Mouse (Mus musculus) left cerebral cortex, postnatal 25 days (tissue): ENCODE measurements around the gene Xrcc4. TPM values are rescaled to one million over a fixed set of nuclear protein-coding genes. Genes with fewer than 3 reads are reported as not detected.
"Not testable (repeated sequence)": the region's sequence is repeated elsewhere in the genome, so short reads cannot be mapped to it uniquely, and the experiment has no call there.

Source experiments
- DNase-seq, 2 experiments: peaks; one replicate each; pipeline ENCODE4 v3.0.0; 2022; ENCODE audit warnings: low spot score in 2 of 2, mixed read lengths in 1 of 2
- intact Hi-C: fragments of 180-260 bp; cut with DNase I; formaldehyde crosslinking; loops from one replicate; pipeline ENCODE4 v1.15.1; 2025
- total RNA-seq, 2 experiments: library from RNA; stranded (reverse); gene quantifications; 2 replicates each; pipeline ENCODE4 v1.2.3; 2021

Gene Xrcc4
- total RNA-seq, 2 experiments from 2014 or later, result 14.1 to 15.0 TPM

DNA sequence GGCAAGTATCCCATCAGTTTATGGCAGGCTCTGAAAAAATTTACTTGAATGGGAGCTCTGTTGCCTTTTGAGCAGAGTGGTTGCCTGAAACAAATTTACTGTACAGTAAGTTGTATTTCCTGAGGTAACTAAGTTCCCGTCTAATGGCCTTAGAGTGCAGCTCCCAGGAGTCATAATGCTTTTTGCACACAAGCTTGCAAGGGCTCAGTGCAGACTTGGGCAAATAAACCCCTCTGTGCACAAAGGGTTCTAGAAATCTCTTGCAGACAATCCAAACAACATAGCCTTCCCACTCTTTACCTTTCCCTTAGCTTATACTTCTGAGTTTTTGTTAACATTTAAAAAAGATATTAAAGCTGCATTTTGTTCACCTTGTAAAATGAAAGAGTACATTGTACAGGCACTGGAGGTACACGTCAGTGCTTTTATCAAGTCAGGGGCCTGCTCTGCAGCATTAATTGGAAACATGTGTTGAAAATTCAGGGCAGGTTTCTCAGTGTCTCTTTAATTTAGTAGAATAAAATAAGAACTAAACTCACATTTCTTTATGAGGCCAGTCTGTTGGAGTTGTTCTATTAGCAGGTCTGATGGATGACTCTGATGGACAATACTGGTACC lies 256.2 kb downstream of the Xrcc4 start:
- intact Hi-C loops, result no loop called here
- DNase-seq, result no peak

DNA sequence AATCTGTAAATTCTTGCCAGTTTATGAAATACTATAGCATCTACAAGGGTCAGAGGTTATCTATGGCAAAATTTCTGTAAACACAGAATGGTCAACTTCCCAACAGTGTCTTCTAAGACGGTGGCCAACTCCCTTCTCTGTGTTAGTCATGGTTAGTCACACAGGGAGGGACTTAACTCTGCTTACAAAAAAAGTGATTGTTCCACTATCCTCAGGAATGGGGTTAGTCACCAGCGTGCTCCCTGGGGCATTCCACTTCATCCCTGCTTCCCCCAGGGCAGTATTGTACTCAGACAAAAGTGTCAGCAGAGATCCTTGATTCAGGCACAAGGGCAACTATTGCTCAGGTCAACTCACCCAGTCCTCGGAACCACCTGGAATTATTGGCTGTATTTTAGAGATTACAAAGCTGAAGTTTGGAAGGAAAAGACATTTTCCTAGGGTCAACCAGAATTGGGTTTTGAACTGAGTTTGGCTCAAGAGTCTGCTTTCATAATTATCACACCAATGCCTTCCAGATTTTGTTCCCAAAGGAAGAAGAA lies 260.9 kb downstream of the Xrcc4 start:
- intact Hi-C loops, result no loop called here
- DNase-seq, result no peak

DNA sequence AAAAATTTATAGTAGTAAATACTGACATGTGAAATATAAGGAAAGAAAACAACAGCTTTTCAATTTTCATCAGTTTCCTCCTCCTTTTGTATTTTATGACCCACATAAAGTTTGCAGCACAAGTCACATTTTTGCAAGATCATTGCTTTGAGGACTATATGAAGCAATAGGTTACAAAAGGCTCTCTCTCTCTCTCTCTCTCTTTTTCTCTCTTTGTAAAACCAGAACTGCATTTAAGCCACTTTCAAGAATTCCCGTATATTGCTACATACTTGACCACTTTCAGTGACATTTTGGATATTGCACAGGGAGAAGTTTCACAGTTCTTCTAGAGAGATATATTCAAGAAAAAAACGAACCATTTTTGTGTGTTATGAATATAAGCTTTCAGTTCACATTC lies 261.6 kb downstream of the Xrcc4 start:
- DNase-seq, result no peak
- intact Hi-C loops, result no loop called here

DNA sequence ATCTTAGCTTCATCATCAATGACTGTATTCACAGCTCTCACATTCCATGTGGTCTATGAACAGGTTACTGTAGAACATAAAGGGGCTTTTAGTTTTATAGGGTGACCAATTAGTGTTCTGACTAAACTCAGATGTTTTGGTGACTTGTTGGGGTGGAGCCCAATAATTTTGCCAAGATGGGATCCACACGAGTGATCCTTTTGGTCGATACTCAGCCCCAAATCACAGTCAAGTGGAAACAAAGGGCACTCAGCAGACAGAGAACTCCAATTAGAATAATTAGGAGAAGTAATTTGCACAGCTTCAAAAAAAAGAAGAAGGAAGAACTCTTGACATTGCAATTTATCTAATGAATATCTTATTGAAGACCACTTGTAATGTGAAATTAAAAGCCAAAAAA lies 274.9 kb downstream of the Xrcc4 start:
- DNase-seq, result no peak
- intact Hi-C loops, result no loop called here

DNA sequence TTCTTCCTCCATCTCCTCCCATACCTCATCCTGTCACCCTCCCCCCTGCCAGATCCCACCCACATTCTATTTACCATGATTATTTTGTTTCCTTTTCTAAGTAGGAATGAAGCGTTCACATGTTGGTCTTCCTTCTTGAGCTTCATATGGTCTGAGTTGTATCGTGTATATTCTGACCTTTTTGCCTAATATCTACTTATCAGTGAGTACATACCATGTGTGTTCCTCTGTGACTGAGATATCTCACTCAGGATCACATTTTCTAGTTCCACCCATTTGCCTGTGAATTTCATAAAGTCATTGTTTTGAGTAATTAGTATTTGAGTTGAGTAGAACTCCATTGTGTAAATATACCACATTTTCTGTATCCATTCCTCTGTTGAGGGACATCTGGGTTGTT lies 277.2 kb downstream of the Xrcc4 start:
- intact Hi-C loops, result no loop called here
- no peak for DNase-seq

DNA sequence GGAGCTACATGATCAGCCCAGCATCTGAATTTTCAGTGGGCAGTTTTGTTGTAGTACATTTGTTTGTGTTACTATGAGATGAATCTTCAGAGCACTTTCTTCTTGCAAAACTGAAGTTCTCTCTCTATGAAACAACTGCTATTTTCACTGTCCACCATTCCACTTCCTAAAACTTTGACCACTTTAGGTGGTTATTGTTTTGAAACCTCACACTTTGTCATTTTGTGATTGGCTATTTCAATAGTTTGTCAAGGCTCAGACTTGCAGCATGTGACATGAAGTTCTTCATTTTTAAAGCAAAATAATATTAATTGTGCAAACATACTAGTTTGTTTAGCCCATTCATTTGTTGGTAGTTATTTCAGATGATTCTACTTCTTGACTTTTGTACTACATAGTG lies 280.4 kb downstream of the Xrcc4 start:
- intact Hi-C loops, result no loop called here
- no peak for DNase-seq

DNA sequence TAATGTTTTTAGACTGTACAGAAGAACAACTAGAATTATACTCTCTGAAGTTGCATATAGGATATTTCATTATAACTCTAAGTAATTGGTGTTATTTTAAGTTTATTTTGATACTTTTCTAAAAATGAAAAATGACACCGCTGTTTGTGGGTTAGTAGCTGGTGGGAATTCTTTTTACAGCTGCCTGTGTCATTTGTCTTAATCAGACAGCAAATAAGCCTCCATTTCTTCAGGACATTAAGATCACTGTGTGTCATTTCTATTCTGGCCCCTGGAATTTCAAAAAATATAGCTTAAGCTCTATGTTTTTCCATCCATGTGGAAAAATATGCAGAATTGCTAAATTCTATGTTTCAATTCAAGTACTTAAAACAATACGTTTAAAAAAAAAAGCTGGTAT lies 287.5 kb downstream of the Xrcc4 start:
- intact Hi-C loops, result no loop called here
- no peak for DNase-seq

DNA sequence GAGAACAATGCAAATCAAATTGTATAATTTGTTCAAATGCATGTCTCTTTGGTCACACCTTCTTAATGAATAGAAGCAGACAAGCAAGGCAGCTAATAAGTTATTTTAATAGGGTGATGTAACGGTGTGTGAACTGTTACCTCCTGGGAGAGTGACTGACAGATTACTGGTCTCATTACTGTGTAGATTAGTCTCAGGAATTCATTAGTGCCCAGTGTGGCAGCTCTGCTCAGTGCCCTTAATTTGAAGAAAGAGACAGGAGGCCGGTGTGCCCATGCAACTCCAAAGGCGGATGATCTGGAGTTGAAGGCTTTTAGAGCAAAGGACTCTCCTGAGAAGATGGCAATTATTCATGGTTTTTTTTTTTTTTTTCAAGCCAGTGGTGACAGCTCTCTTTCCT lies 291.7 kb downstream of the Xrcc4 start:
- DNase-seq, result no peak
- intact Hi-C loops, result no loop called here

DNA sequence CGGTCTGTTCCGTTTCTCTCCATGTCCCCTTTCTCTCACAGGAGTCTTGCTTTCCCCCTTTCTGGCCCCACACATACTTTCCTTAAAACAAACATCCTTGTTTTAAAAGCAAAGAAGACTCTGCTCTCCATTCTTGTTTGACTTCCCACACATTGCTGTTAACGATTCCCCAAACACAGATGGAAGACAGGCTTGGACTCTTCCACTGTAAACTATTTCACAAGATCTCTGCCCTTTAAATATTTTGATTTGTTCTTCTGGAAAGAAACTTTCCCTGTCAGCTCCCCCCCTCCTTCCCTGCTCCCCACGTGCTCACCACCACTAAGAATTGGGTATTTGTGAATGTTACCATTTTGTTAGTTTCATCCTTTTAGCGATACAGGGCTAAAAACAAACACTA lies 297.9 kb downstream of the Xrcc4 start:
- intact Hi-C loops, result no loop called here
- DNase-seq, result no peak

DNA sequence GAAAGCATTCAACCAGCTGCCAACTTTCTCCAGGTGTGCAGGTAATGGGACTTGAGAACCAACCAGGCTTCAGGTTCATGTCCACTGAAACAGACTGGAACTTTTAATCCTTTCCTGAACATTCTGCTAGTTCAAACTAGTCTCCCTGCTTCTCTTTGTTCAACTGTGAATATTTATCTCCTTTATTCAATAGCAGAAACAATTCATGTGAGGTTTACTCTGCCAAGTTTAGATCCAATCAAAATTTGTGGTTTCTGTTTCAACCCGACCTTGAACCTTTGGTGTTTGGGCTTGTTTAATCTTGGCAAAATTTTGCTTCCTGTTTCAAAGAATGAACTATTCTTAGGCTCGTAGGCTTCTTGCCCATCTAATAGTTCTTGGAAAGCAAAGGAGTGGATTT lies 306.5 kb downstream of the Xrcc4 start:
- intact Hi-C loops, result no loop called here
- no peak for DNase-seq

DNA sequence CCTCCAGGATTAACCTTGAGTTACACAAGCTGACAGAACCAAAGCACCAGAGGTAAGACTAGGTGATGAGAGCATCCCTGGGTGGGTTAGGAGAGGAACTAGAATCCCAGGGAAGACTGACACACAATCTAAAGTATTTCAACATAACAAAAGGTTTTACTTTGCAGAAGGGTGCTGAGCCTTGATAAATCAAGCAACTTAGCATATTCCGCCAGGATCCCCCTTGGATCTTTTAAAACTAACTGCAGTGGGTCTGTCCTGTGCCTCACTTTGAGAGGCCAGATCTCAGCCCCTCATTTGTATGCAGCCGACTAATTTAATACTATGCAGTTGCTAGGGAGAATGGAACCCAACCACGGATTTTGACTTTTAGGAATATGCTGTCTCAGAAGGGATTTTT lies 309.1 kb downstream of the Xrcc4 start:
- DNase-seq, result no peak
- intact Hi-C loops, result no loop called here

DNA sequence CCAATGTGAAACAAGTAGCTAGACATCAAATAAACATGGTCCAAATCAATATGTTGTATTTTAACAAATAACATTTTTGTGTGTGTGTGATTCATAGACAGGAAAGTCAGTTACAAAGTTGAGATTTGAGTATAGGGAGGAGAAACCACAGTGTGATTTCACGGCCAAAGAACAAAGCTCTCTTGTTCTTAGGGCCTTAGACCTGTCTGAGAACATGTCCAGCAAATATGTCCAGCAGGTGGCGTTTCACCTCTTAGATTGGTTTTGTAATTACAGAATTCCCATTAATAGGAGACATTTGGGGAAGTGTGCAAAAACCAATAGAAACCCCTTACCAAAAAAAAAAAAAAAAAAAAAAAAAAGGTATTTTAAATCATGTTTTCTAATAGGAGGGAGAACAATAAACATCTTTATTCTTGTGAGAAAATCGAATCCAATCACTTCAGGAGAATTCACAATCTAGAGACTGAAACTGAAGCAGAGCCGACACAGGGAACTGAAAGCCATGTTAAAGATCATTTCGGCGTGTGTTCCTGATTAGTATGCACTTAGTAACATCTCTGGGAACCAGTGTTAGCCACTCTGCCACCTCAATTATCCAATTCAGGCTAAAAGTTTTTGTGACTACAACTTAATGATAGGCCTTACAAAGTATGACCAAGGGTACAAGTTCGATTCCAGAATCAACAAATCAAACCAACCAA lies 310.0 kb downstream of the Xrcc4 start:
- intact Hi-C loops, result loop anchor here (2.0 to 5.0 kb wide), 2 partner anchors 1061 to 1108 kb away; no protein-coding TSS in a partner anchor
- DNase-seq, result peak; percentile 66 to 73

DNA sequence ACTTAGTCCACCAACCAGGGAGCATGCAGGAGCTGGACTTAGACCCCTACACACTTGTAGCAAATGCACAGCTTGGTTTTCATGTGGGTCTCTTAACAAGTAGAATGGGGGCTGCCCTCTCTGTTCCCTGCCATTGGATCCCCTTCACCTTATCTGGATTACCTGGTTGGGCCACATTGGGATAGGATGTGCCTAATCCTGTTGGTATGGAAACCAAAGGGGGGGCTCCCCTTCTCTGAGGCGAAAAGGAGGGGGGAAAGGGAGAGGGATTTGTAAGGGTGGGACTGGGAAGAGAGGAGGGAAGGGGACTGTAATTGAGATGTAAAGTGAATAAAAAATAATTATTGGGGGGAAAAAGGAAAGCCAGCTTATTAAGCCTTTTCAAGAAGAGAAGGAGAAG lies 311.6 kb downstream of the Xrcc4 start:
- no peak for DNase-seq
- intact Hi-C loops, result loop anchor here (2.0 to 5.0 kb wide), 2 partner anchors 1063 to 1110 kb away; no protein-coding TSS in a partner anchor

DNA sequence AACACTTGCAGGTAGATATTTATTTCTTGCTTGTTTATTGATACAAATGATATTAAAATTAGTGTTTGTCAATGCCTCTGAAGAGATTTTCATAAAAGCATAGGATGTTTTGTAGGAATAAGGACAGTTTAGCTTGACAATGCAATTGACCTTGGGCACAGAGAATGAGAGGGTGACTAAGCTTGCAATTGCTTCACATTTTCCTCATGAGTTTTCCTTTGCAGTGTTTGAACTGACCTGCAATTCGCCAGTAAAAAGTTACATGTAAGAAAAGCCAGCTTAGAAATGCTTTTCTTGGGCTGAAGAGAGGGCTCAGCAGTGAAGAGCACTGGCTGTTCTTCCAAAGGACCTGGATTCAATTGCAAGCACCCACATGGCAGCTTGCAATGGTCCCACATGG lies 312.3 kb downstream of the Xrcc4 start:
- intact Hi-C loops, result loop anchor here (5.0 kb wide), 1 partner anchor 1110 kb away; no protein-coding TSS in a partner anchor
- DNase-seq, result no peak

DNA sequence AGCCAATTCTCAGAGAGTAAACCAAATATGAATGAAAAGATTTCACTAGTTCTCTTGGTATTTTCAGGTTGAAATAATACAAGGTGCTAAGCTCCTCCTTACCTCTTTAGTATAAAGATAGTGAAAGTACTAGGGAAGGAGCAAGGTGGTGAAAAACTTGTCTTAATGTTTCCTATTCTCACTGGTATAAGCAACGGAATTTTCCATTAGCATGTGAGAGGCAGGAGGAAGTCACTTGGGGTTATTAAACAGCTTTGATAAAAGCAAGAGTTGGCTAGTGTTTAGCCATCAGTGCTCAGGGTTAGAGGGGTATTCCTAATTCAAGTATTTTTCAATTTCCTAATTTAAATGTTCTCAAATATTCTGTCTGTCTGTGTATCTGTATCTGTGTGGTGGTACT lies 322.9 kb downstream of the Xrcc4 start:
- DNase-seq, result no peak
- intact Hi-C loops, result no loop called here

DNA sequence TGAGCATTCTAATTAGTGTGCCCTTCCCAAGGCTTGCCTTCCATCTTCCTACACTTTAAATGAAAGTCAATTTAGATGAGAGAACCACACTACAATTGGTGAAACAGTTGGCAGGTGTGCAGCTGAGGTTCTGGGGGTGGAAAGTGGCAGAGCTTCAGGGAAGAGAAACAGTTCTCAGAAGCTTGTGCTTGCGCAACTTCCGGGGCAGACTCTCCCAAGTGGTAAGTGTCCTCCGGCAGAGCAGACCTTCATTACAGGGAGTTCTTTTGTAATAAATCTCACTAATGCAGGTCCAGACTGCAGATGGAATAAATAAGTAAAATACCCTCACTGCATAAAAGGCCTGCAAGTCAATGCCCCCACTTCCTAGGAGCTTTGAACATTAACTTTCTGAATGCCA lies 323.4 kb downstream of the Xrcc4 start:
- intact Hi-C loops, result no loop called here
- DNase-seq, result no peak

DNA sequence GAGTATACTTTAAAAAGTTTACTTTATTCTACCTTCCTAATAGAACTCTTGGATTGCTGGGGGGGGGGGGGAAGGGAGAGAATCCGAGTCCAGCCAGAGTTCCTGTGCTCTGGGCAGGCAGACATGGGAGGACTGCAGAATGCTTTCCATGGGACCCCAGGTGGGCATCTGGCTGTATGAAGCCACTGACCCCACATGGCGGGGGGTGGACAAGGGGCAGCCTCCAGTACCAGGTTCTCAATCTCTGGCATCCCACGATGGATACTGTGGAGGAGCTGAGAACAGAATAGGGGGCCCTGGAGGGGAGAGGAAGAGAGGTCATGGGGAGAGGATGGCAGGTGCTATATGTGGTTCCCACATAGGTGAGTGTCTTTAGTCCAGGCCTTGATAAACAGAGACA lies 327.1 kb downstream of the Xrcc4 start:
- intact Hi-C loops, result no loop called here
- no peak for DNase-seq

DNA sequence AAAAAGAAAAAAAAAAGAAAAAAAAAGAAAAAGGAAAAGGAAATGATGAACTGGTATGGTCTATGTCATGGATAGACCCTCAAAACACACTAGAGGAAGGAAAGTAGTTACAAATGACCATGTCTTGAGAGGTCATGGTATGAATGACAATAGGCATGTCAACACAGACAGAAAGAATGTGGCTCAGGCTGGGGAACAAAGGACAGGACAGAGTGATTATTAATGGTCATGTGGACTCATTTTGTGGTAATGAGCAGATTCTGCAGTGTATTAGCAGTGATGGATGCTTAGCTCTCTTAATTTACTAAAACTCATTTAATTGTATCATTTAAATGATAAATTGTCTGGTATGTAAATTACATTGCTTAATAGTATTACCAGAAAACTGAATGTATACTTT lies 333.1 kb downstream of the Xrcc4 start:
- intact Hi-C loops, result no loop called here
- no peak for DNase-seq

DNA sequence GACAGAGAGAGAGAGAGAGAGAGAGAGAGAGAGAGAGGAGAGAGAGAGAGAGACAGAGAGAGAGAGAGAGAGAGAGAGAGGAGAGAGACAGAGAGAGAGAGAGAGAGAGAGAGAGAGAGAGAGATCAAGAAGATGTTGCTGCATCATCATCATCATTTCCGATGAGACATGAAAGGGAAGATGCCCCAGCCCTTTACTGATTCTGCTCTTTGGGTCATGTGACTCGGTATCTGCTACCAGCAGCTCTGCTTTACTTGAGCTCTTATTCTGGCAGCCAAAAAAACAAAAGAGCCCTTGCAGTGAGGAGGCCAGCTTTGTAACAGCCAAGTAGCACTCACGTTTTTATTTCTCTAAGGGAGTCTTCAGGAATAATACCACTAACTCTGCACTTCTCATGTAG lies 338.8 kb downstream of the Xrcc4 start:
- intact Hi-C loops, result not testable (repeated sequence)

DNA sequence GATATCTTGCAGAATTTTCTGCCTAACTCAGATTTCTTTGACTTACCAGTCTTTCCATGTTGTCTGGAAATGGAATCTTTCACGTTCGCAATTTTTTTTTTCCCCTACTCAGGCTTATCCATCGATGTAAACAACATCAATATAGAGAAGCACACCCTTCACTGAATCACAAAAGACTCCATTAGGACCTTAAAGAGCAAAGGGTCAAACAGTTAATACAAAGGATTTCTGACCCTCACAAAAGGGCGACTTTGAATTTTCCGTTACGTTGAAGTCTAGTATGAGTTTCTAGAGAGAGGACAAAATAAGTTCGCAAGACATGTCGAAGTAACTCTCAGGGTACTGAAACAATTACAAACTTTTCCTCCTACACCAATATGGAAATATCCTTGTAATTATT lies 346.2 kb downstream of the Xrcc4 start:
- no peak for DNase-seq
- intact Hi-C loops, result no loop called here

More for the DNA sequence above, 338.8 kb downstream of the Xrcc4 start:
- DNase-seq, result not testable (repeated sequence)

DNA sequence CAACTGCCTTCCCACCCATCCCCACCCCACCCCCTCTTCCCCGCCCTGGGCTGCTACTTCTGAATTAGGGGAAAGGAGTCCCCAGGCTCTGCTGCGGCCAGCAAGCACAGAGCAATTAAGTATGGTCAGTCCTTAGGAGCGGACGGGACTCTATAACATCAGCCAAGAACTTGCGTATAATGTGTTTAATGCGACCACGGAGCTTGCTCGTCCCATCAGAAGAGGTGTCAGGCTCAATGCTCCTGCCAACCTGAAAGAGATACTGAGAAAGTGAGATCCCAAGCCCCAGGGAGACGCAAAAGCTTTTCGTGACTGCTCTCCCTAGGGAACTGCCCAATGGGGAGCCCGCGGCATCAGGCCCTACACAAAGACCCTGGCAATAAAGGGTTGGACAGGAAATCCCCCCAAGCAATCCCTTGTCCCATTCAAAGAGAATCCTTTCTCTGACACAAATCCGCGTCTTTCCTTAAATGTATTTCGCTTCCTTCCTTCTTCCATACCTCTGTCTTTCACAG lies 346.7 kb downstream of the Xrcc4 start:
- no peak for DNase-seq
- intact Hi-C loops, result no loop called here
